Mouse (Mus musculus) thymus, adult 2 months (tissue): ENCODE data around the gene Sohlh2. TPM values are rescaled to one million over a fixed set of nuclear protein-coding genes. Genes with fewer than 3 reads are reported as not detected.

Experiments used
- DNase-seq: peaks from one replicate; pipeline ENCODE4 v3.0.0; 2021
- H3K27ac ChIP-seq: fragments of 200-500 bp; 2 replicates; pipeline ENCODE4 v1.5.1; 2012; ENCODE audit warnings: low read length, control low read depth; ENCODE audit not compliant: control insufficient read depth, insufficient read depth
- H3K27me3 ChIP-seq: fragments of 200-500 bp; 2 replicates; pipeline ENCODE4 v1.6.1; 2012; ENCODE audit warnings: mild to moderate bottlenecking, low read length, moderate library complexity, mixed read lengths; ENCODE audit not compliant: control insufficient read depth, insufficient read depth
- H3K36me3 ChIP-seq: fragments of 200-500 bp; 2 replicates; pipeline ENCODE4 v1.6.1; 2012; ENCODE audit warnings: mild to moderate bottlenecking, low read length, moderate library complexity; ENCODE audit not compliant: control insufficient read depth, insufficient read depth
- H3K4me1 ChIP-seq: fragments of 200-500 bp; replicated peaks from 2 replicates; pipeline ENCODE4 v1.6.1; 2012; ENCODE audit warnings: low read length; ENCODE audit not compliant: control insufficient read depth, insufficient read depth
- H3K4me3 ChIP-seq: fragments of 200-500 bp; 2 replicates; pipeline ENCODE4 v1.5.1; 2012; ENCODE audit warnings: mild to moderate bottlenecking, low read length, control low read depth, moderate library complexity; ENCODE audit not compliant: control insufficient read depth, insufficient read depth
- CTCF ChIP-seq: fragments of 200-500 bp; IDR thresholded peaks from 2 replicates; pipeline ENCODE4 v1.5.1; 2012; ENCODE audit warnings: mild to moderate bottlenecking, control low read depth, low read length, moderate library complexity, borderline replicate concordance; ENCODE audit not compliant: control insufficient read depth, poor library complexity, insufficient read depth; ENCODE audit errors: extremely low read depth
- POLR2A ChIP-seq: fragments of 200-500 bp; IDR thresholded peaks from 2 replicates; pipeline ENCODE4 v1.6.1; 2012; ENCODE audit warnings: mild to moderate bottlenecking, low read length, control low read depth, moderate library complexity; ENCODE audit not compliant: control insufficient read depth, poor library complexity, insufficient read depth; ENCODE audit errors: extremely low read depth
- WGBS: fragments of 180-500 bp; shearing (Covaris S2); methylation state at CpG from one replicate; pipeline ENCODE4 v1.1.7; 2018; 5-methylcytosine and 5-hydroxymethylcytosine counted together
- polyA plus RNA-seq: library from polyadenylated mRNA; depleted of rRNA; stranded (reverse); fragments of >200 nt; gene quantifications from 2 replicates; pipeline ENCODE4 v1.2.3, GENCODE M21; 2012; rRNA removed

Gene Sohlh2
- polyA plus RNA-seq, 1 experiment: 0.15 TPM

- 90% methylated on average over 12 of the region's 12 CpGs for WGBS
- H3K4me3 ChIP-seq: no peak overlapping the region
- H3K4me1 ChIP-seq: no peaks in the 10 kb centered on the region
- H3K36me3 ChIP-seq: no peaks in the 10 kb centered on the region
- H3K27ac ChIP-seq: no peak overlapping the region
- TF ChIP-seq CTCF (no peak), POLR2A (no peak)
- DNase-seq: no peak
- H3K27me3 ChIP-seq: no peaks in the 10 kb centered on the region
Measured at GRCm38 (mm10) chr3:55246618-55247272, 64.9 kb downstream of the Sohlh2 start.

GRCm38 (mm10) chr3:55248048-55248447 is 66.2 kb downstream of the Sohlh2 start:
- no peak for TF ChIP-seq CTCF
- no peak for TF ChIP-seq POLR2A
- DNase-seq: no peak
- Histone ChIP-seq H3K27me3 (no peaks in the 10 kb centered on the region), H3K4me3 (no peak overlapping the region), H3K36me3 (no peaks in the 10 kb centered on the region), H3K4me1 (no peaks in the 10 kb centered on the region), H3K27ac (no peak overlapping the region)
- WGBS: 93% methylated on average over 3 of the region's 3 CpGs

- DNase-seq: no peak
- Histone ChIP-seq H3K4me1 (no peaks in the 10 kb centered on the region), H3K36me3 (no peaks in the 10 kb centered on the region), H3K4me3 (no peak overlapping the region), H3K27me3 (no peaks in the 10 kb centered on the region), H3K27ac (no peak overlapping the region)
- TF ChIP-seq POLR2A: no peak
- no peak for TF ChIP-seq CTCF
- WGBS: 81% methylated on average over 6 of the region's 6 CpGs
Measured at GRCm38 (mm10) chr3:55248508-55248907, 66.7 kb downstream of the Sohlh2 start.

GRCm38 (mm10) chr3:55250631-55251030 is 68.8 kb downstream of the Sohlh2 start:
- Histone ChIP-seq H3K4me1 (no peaks in the 10 kb centered on the region), H3K27ac (no peak overlapping the region), H3K4me3 (no peak overlapping the region), H3K27me3 (no peaks in the 10 kb centered on the region), H3K36me3 (no peaks in the 10 kb centered on the region)
- 83% methylated on average over 2 of the region's 2 CpGs for WGBS
- TF ChIP-seq POLR2A (no peak), CTCF (no peak)
- DNase-seq: no peak

Other genes starting within 250 kb of the Sohlh2 start
- 0.94 TPM in 1 of 2 replicates, not detected in the other for gene Ccna1, start 126.5 kb upstream of the Sohlh2 start, polyA plus RNA-seq
- gene Spg20, start 69.9 kb upstream of the Sohlh2 start, polyA plus RNA-seq: 9.0 and 9.5 TPM in 2 replicates
- gene Ccdc169, start 44.7 kb upstream of the Sohlh2 start, polyA plus RNA-seq: not detected in 2 replicates
- 1.6 and 1.9 TPM in 2 replicates for gene Dclk1, start 60.3 kb downstream of the Sohlh2 start, polyA plus RNA-seq